In the genomic region with DNA sequence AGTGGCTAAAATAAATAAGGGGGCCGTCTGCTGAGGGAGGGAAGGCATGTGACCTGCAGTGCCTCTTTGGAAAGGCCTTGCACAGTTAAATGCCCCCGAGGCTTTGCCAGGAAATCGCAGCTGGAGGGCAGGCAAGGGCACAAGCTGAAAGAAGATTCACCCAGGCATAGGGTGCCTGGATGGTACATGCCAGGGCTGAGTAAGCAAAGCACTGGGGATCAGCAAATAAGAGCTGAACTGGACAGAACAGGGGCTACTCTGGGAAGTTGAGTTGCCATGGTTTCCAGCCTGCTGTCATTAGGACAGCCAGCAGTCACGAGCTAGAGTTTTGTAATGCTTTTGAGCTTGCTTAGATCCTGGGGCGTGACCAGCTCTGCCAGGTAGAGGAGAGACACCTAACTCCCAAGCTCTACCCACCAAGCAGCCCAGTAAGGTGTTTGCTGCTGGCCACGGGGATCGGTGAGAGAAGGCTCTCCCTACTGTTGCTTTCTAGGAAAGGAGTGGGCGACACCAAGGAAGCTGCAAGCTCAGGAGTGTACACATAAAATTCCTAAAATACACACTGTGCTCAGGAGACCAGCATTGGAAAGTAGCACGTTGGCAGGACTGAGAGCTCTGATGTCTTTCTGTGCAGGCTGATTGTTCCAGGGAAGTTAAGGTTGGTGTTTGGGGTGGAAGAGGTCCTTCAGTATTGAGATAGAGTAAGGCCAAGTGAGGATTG, we compare ENCODE assay signal across 9 mouse cellular contexts. TPM values are rescaled to one million over a fixed set of nuclear protein-coding genes. Genes with fewer than 3 reads are reported as not detected.
A peak's percentile ranks its signal among the peaks of the same experiment; 100 is the strongest.
DNase-seq lines count a peak whose midpoint lies in the region; ATAC-seq lines count a peak whose summit lies in the region.
"Had no signal": no experiment of that assay in that cellular context is flagged by ENCODE, and none has a peak within 500 bp of the region (broad histone marks: within the 10 kb centered on the region; RNA-seq: fewer than 3 reads in every experiment).

No protein-coding gene starts in this region.

- H3K27me3 ChIP-seq in hindbrain, embryonic 15.5 days: no peaks in the 10 kb centered on the region
- H3K27me3 ChIP-seq in hindbrain, embryonic 10.5 days (ENCODE audit: insufficient read depth, poor library complexity, severe bottlenecking): no peaks in the 10 kb centered on the region
- no peaks in the 10 kb centered on the region for H3K27me3 ChIP-seq in liver, embryonic 11.5 days (replicated peaks; ENCODE audit: control insufficient read depth, insufficient read depth, low read length)

- peak; percentile 34; the same call in 1 of the 2 replicates for ATAC-seq in hindbrain, embryonic 15.5 days (ENCODE audit: low FRiP score, low read depth)
- ATAC-seq in liver, embryonic 11.5 days (replicated peaks; ENCODE audit: low FRiP score): peak; percentile 37; the same call in 1 of the 2 replicates

- no peaks in the 10 kb centered on the region for H3K9me3 ChIP-seq in hindbrain, embryonic 15.5 days
- no peaks in the 10 kb centered on the region for H3K9me3 ChIP-seq in hindbrain, embryonic 10.5 days
- H3K9me3 ChIP-seq in liver, embryonic 11.5 days (ENCODE audit: control insufficient read depth, low read length): no peaks in the 10 kb centered on the region

- no peak overlapping the region for H3K4me3 ChIP-seq in hindbrain, embryonic 15.5 days
- no peak overlapping the region for H3K4me3 ChIP-seq in hindbrain, embryonic 10.5 days
- no peak overlapping the region for H3K4me3 ChIP-seq in liver, embryonic 11.5 days (ENCODE audit: low read depth, low read length)

- H3K4me2 ChIP-seq in hindbrain, embryonic 15.5 days: no peak overlapping the region
- H3K4me2 ChIP-seq in liver, embryonic 11.5 days: no peak overlapping the region

- no peak overlapping the region for H3K9ac ChIP-seq in hindbrain, embryonic 15.5 days
- no peak overlapping the region for H3K9ac ChIP-seq in liver, embryonic 11.5 days (ENCODE audit: low read depth, low read length)

- WGBS in hindbrain, embryonic 15.5 days: 72% methylated on average over 9 of the region's 9 CpGs
- WGBS in hindbrain, embryonic 10.5 days: 80% methylated on average over 9 of the region's 9 CpGs
- 76% methylated on average over 9 of the region's 9 CpGs for WGBS in liver, embryonic 11.5 days

- intact Hi-C loops in heart, postnatal 10 days (cut with DNase I): no loop called here

- H3K4me1 ChIP-seq in hindbrain, embryonic 15.5 days (replicated peaks): no peaks in the 10 kb centered on the region
- H3K4me1 ChIP-seq in hindbrain, embryonic 10.5 days (replicated peaks): peaks cover under 1% of the 10 kb centered on the region
- no peaks in the 10 kb centered on the region for H3K4me1 ChIP-seq in liver, embryonic 11.5 days (replicated peaks; ENCODE audit: control insufficient read depth, insufficient read depth, low read length)

- peaks cover 23% of the 10 kb centered on the region for H3K36me3 ChIP-seq in hindbrain, embryonic 15.5 days
- H3K36me3 ChIP-seq in hindbrain, embryonic 10.5 days: peaks cover 66% of the 10 kb centered on the region
- peaks cover 24% of the 10 kb centered on the region for H3K36me3 ChIP-seq in liver, embryonic 11.5 days (ENCODE audit: control insufficient read depth, insufficient read depth, low read length)

- H3K27ac ChIP-seq in hindbrain, embryonic 15.5 days (replicated peaks): no peak overlapping the region
- no peak overlapping the region for H3K27ac ChIP-seq in hindbrain, embryonic 10.5 days
- H3K27ac ChIP-seq in liver, embryonic 11.5 days (ENCODE audit: low read depth, low read length): no peak overlapping the region

- no peak for DNase-seq in hindbrain, embryonic 10.5 days (ENCODE audit: low spot score)
- peak; percentile 63 for DNase-seq in brain, adult 2 months (ENCODE audit: low read depth, low spot score)
- peak; percentile 66 to 72 for DNase-seq in heart, postnatal 10 days
- DNase-seq in liver, embryonic 11.5 days (ENCODE audit: low spot score): no peak
- no peak for DNase-seq in layer of hippocampus, adult 11-12 months (ENCODE audit: low spot score)
- no peak for DNase-seq in cerebellum, postnatal 14 days
- DNase-seq: lung, postnatal 36 days had no signal

RNA-seq across cellular contexts. Expression of gene Plekhg5, which starts 9.7 kb away (rescaled TPM):
- 11.7 and 13.5 TPM in 2 replicates for polyA plus RNA-seq in hindbrain, embryonic 15.5 days (2015; fragmentation: Nextera tagmentation; extraction: Ambion mirVana)
- polyA plus RNA-seq in hindbrain, embryonic 10.5 days (2016; fragmentation: Nextera tagmentation; extraction: Ambion mirVana): 9.6 and 12.4 TPM in 2 replicates
- 10 to 100 TPM; 33.5 to 35.8 TPM for total RNA-seq in heart, postnatal 10 days (2021)
- 8.4 and 8.9 TPM in 2 replicates for polyA plus RNA-seq in liver, embryonic 11.5 days (2014; fragmentation: Nextera tagmentation; extraction: Ambion mirVana)

RNA-seq across cellular contexts. Expression of gene Nol9, which starts 23.4 kb away (rescaled TPM):
- polyA plus RNA-seq in hindbrain, embryonic 15.5 days (2015; fragmentation: Nextera tagmentation; extraction: Ambion mirVana): 24.7 and 27.1 TPM in 2 replicates
- polyA plus RNA-seq in hindbrain, embryonic 10.5 days (2016; fragmentation: Nextera tagmentation; extraction: Ambion mirVana): 37.7 and 38.9 TPM in 2 replicates
- total RNA-seq in heart, postnatal 10 days (2021): 10 to 100 TPM; 11.3 to 13.5 TPM
- polyA plus RNA-seq in liver, embryonic 11.5 days (2014; fragmentation: Nextera tagmentation; extraction: Ambion mirVana): 53.3 and 59.4 TPM in 2 replicates

RNA-seq across cellular contexts. Expression of gene Tas1r1, which starts 24.2 kb away (rescaled TPM):
- 1.6 and 1.8 TPM in 2 replicates for polyA plus RNA-seq in hindbrain, embryonic 15.5 days (2015; fragmentation: Nextera tagmentation; extraction: Ambion mirVana)
- 0.65 and 0.67 TPM in 2 replicates for polyA plus RNA-seq in hindbrain, embryonic 10.5 days (2016; fragmentation: Nextera tagmentation; extraction: Ambion mirVana)
- total RNA-seq in heart, postnatal 10 days (2021): under 1 TPM; 0.10 to 0.17 TPM
- polyA plus RNA-seq in liver, embryonic 11.5 days (2014; fragmentation: Nextera tagmentation; extraction: Ambion mirVana): 0.18 and 0.21 TPM in 2 replicates

RNA-seq across cellular contexts. Expression of gene Zbtb48, which starts 35.1 kb away (rescaled TPM):
- polyA plus RNA-seq in hindbrain, embryonic 15.5 days (2015; fragmentation: Nextera tagmentation; extraction: Ambion mirVana): 18.3 and 18.5 TPM in 2 replicates
- 23.3 and 25.9 TPM in 2 replicates for polyA plus RNA-seq in hindbrain, embryonic 10.5 days (2016; fragmentation: Nextera tagmentation; extraction: Ambion mirVana)
- total RNA-seq in heart, postnatal 10 days (2021): 1 to 10 TPM; 4.9 to 5.2 TPM
- polyA plus RNA-seq in liver, embryonic 11.5 days (2014; fragmentation: Nextera tagmentation; extraction: Ambion mirVana): 17.0 and 17.8 TPM in 2 replicates

RNA-seq across cellular contexts. Expression of gene Tnfrsf25, which starts 53.2 kb away (rescaled TPM):
- 0.97 and 1.8 TPM in 2 replicates for polyA plus RNA-seq in hindbrain, embryonic 15.5 days (2015; fragmentation: Nextera tagmentation; extraction: Ambion mirVana)
- 0.70 and 0.82 TPM in 2 replicates for polyA plus RNA-seq in hindbrain, embryonic 10.5 days (2016; fragmentation: Nextera tagmentation; extraction: Ambion mirVana)
- 1 to 10 TPM; 1.9 TPM for total RNA-seq in heart, postnatal 10 days (2021)
- 0.90 and 1.3 TPM in 2 replicates for polyA plus RNA-seq in liver, embryonic 11.5 days (2014; fragmentation: Nextera tagmentation; extraction: Ambion mirVana)
- total RNA-seq: common myeloid progenitor, adult 5-6 weeks had no signal

Comparison
In these comparisons a context has a peak if more than half of its experiments do, and no peak if none do; other contexts are left out.
1. DNase-seq: peak in brain, adult 2 months (single experiment) and heart, postnatal 10 days (2 of 2); none in hindbrain, embryonic 10.5 days (single experiment), liver, embryonic 11.5 days (single experiment), layer of hippocampus, adult 11-12 months (single experiment) and cerebellum, postnatal 14 days (0 of 2).